Mouse (Mus musculus): ENCODE results near the gene Skap1.

- TF ChIP-seq CEBPB (IDR thresholded peaks at IDR 0.05; ENCODE audit: insufficient read depth, poor library complexity, severe bottlenecking) (no peak), MAX (IDR thresholded peaks at IDR 0.05; ENCODE audit: low read depth) (no peak), MYOD1 (IDR thresholded peaks at IDR 0.05; ENCODE audit: control insufficient read depth in 1 of 3, insufficient read length in 2 of 3, low read depth in 2 of 3) (no peak), POLR2A (IDR thresholded peaks at IDR 0.05; ENCODE audit: insufficient read length, low read depth) (no peak), TCF12 (IDR thresholded peaks at IDR 0.05; ENCODE audit: insufficient read depth, poor library complexity, severe bottlenecking) (no peak), POLR2AphosphoS2 (IDR thresholded peaks at IDR 0.05; ENCODE audit: insufficient read length, low read depth) (no peak), SRF (IDR thresholded peaks at IDR 0.05; ENCODE audit: control insufficient read depth, insufficient read length, low read depth) (no peak), USF1 (IDR thresholded peaks at IDR 0.05; ENCODE audit: low read depth) (no peak), MYOG (IDR thresholded peaks at IDR 0.05; ENCODE audit: control insufficient read depth in 1 of 3, insufficient read depth in 1 of 3, insufficient read length in 2 of 3, low read depth in 2 of 3) (no peak), E2F4 (IDR thresholded peaks at IDR 0.05; ENCODE audit: insufficient read depth) (no peak)
These were observed 279.5 kb downstream of the Skap1 start for GRCm38 (mm10) chr11:96743891-96744290.
